Mouse (Mus musculus) brain, embryonic 14.5 days (tissue): Measurements from ENCODE around the gene Slc12a8.

Experiments
- CTCF ChIP-seq: fragments of 200-500 bp; IDR thresholded peaks from 2 replicates; pipeline ENCODE4 v1.5.1; 2012; ENCODE audit warnings: inconsistent platforms, mild to moderate bottlenecking, moderate library complexity, borderline replicate concordance; ENCODE audit not compliant: insufficient read depth, insufficient read length; ENCODE audit errors: extremely low read depth
- POLR2A ChIP-seq: fragments of 200-500 bp; IDR thresholded peaks from 2 replicates; pipeline ENCODE4 v1.6.1; 2012; ENCODE audit warnings: mild to moderate bottlenecking, inconsistent platforms, borderline replicate concordance; ENCODE audit not compliant: poor library complexity, insufficient read depth, insufficient read length, severe bottlenecking; ENCODE audit errors: extremely low read depth

- TF ChIP-seq POLR2A (no peak), CTCF (no peak)
Observed at GRCm38 (mm10) chr16:33518236-33518635, 1.1 kb downstream of the Slc12a8 start.
